Mouse (Mus musculus): ENCODE data around the gene Fermt3. TPM values are rescaled to one million over a fixed set of nuclear protein-coding genes. Genes with fewer than 3 reads are reported as not detected.

Fermt3 gene
- polyA plus RNA-seq, 1 experiment from 2014 or later = 7.6 TPM

DNA sequence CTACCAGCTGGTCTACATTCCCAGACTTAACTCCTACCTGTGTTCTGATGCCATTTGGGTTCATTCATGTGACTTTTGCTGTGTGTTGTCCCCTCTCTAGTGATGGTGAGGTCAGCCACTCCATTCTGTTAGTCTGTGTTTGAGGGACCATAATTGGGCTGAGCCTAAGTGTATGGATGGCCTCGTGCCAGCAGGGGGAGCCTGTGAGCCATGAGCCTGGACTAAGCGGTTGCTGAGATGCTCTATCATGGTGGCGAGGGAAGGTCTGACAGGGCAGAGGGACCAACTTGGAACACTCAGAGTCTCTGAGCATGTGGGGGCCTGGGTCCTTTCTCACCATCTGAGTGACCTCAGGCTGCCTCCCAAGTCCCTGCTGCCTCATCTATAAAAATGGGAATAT lies 45.3 kb upstream of the Fermt3 start:
- TF ChIP-seq EP300 (optimal IDR thresholded peaks at IDR 0.05) (no peak), CTCF (IDR thresholded peaks at IDR 0.05; ENCODE audit: low read depth) (peak; percentile 99)
- Histone ChIP-seq H3K36me3 (ENCODE audit: control insufficient read depth, insufficient read depth, low read length) (no peaks in the 10 kb centered on the region), H3K9me3 (ENCODE audit: control insufficient read depth, low read length) (no peaks in the 10 kb centered on the region), H3K4me1 (replicated peaks; ENCODE audit: control insufficient read depth, insufficient read depth) (peaks cover 3% of the 10 kb centered on the region), H3K4me3 (ENCODE audit: low read depth, low read length) (no peak overlapping the region), H3K27ac (replicated peaks) (no peak overlapping the region), H3K4me2 (replicated peaks; ENCODE audit: low read depth) (no peak overlapping the region), H3K27me3 (ENCODE audit: control insufficient read depth, insufficient read depth, low read length) (no peaks in the 10 kb centered on the region), H3K9ac (ENCODE audit: low read length) (no peak overlapping the region)
- ATAC-seq (ENCODE audit: low FRiP score, low TSS enrichment) = peak; percentile 62
- peak; percentile 85 for DNase-seq (ENCODE audit: low spot score)
- WGBS = 10% methylated on average over 3 of the region's 3 CpGs

DNA sequence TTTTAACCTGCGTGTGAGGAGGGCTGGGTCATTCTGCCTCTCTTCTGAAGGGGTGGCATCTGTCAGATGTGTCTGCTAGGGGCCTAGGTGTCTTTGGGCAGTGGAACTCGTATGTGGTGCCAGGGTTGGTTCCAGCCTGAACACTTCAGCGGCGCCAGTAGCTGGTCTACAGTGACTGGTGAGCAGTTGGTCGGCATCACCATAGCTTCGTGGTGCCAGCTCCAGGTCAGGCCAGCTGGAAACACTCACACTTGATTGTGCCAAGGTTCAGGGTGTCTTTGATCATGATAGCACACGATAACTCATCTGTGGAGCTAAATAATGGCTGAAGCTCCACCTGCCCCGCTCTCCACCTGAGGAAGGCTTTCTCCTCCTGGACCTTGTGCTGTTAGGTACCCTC lies 43.6 kb upstream of the Fermt3 start:
- peaks cover 3% of the 10 kb centered on the region for H3K4me1 ChIP-seq (replicated peaks; ENCODE audit: control insufficient read depth, insufficient read depth)
- H3K9me3 ChIP-seq (ENCODE audit: control insufficient read depth, low read length) = no peaks in the 10 kb centered on the region
- DNase-seq (ENCODE audit: low spot score) (no peak), ATAC-seq (ENCODE audit: low FRiP score, low TSS enrichment) (no peak)
- no peaks in the 10 kb centered on the region for H3K27me3 ChIP-seq (ENCODE audit: control insufficient read depth, insufficient read depth, low read length)
- no peak overlapping the region for H3K4me3 ChIP-seq (ENCODE audit: low read depth, low read length)
- TF ChIP-seq CTCF (IDR thresholded peaks at IDR 0.05; ENCODE audit: low read depth) = no peak
- no peak for TF ChIP-seq EP300 (optimal IDR thresholded peaks at IDR 0.05)
- whole genome bisulfite sequencing = 86% methylated on average over 8 of the region's 8 CpGs
- H3K36me3 ChIP-seq (ENCODE audit: control insufficient read depth, insufficient read depth, low read length) = no peaks in the 10 kb centered on the region
- no peak overlapping the region for H3K9ac ChIP-seq (ENCODE audit: low read length)
- no peak overlapping the region for H3K27ac ChIP-seq (replicated peaks)
- no peak overlapping the region for H3K4me2 ChIP-seq (replicated peaks; ENCODE audit: low read depth)

DNA sequence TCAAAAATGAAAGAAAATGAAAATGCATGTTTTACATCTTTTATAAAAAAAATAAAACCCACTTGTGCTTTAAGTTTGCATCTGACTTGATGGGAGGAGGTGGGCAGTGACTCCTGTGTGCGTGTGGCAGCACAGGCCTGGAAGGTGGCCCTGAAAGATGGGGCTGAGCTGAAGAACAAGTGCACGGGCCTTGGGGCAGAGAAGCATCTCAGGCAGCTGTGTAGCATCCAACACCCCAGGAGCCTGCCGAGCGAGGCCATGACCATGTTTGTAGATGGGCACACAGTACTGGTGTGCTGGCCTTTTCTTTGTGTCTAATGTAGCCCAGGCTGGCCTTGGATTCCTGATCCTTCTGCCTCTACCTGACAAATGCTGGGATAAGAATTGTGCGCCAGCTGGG lies 42.8 kb upstream of the Fermt3 start:
- WGBS = 87% methylated on average over 5 of the region's 5 CpGs
- Histone ChIP-seq H3K27me3 (ENCODE audit: control insufficient read depth, insufficient read depth, low read length) (no peaks in the 10 kb centered on the region), H3K4me1 (replicated peaks; ENCODE audit: control insufficient read depth, insufficient read depth) (peaks cover 3% of the 10 kb centered on the region), H3K27ac (replicated peaks) (no peak overlapping the region), H3K36me3 (ENCODE audit: control insufficient read depth, insufficient read depth, low read length) (no peaks in the 10 kb centered on the region), H3K9ac (ENCODE audit: low read length) (no peak overlapping the region), H3K4me2 (replicated peaks; ENCODE audit: low read depth) (no peak overlapping the region), H3K9me3 (ENCODE audit: control insufficient read depth, low read length) (no peaks in the 10 kb centered on the region), H3K4me3 (ENCODE audit: low read depth, low read length) (no peak overlapping the region)
- DNase-seq (ENCODE audit: low spot score) (no peak), ATAC-seq (ENCODE audit: low FRiP score, low TSS enrichment) (no peak)
- TF ChIP-seq CTCF (IDR thresholded peaks at IDR 0.05; ENCODE audit: low read depth) (no peak), EP300 (optimal IDR thresholded peaks at IDR 0.05) (no peak)

DNA sequence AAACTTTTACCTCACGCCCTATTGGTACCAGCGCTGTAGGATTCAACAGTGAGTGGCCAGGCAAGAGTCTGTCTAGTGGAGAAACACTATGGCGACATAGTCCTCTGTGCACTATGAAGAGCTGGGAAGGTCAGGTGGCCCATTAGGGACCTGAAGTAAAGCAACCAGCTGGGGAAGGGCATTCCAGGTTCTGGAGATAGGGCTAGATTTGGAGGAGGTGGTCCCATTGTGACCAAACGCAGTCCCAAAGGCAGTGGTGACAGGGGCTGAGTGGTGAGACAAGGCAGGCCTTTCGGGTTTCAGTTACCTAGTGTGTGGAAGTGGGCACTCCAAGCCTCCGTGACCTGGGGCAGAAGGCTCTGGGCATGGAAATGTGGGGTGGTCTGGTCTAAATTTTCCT lies 39.3 kb upstream of the Fermt3 start:
- no peak for TF ChIP-seq CTCF (IDR thresholded peaks at IDR 0.05; ENCODE audit: low read depth)
- WGBS = 70% methylated on average over 6 of the region's 6 CpGs
- Histone ChIP-seq H3K4me1 (replicated peaks; ENCODE audit: control insufficient read depth, insufficient read depth) (no peaks in the 10 kb centered on the region; the same call in 1 of the 2 replicates), H3K4me2 (replicated peaks; ENCODE audit: low read depth) (peak overlapping the region; percentile 100; the same call in 1 of the 2 replicates), H3K36me3 (ENCODE audit: control insufficient read depth, insufficient read depth, low read length) (no peaks in the 10 kb centered on the region), H3K9me3 (ENCODE audit: control insufficient read depth, low read length) (no peaks in the 10 kb centered on the region), H3K27me3 (ENCODE audit: control insufficient read depth, insufficient read depth, low read length) (no peaks in the 10 kb centered on the region), H3K9ac (ENCODE audit: low read length) (no peak overlapping the region), H3K27ac (replicated peaks) (peak overlapping the region; percentile 78; the same call in 1 of the 2 replicates), H3K4me3 (ENCODE audit: low read depth, low read length) (no peak overlapping the region)
- DNase-seq (ENCODE audit: low spot score) = no peak
- no peak for ATAC-seq (ENCODE audit: low FRiP score, low TSS enrichment)

DNA sequence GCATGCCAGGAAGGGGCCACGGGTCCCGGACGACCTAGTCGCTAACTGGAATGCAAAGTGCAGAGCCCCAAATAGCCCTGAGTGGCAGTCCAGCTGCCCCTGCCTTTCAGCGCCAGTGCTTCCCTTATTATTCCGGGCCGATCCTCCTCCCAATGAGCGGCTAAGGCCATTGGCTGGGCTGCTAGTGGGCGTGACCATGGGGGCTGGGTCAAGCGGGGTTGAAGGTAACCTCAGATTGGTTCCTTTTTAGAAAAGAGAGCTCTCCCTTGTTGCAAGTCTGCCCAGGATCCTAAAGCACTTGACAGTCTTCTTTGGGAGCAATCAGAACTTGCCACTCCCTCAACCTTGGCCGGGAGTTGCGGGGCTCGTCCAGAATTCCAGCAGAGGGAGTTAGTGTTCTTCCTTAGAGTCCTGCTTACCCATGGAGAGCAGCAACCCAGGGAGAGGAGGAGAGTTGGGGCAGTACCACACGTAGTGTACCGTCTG lies 38.5 kb upstream of the Fermt3 start:
- peak overlapping the region; percentile 78 for H3K27ac ChIP-seq (replicated peaks)
- no peaks in the 10 kb centered on the region for H3K36me3 ChIP-seq (ENCODE audit: control insufficient read depth, insufficient read depth, low read length)
- no peaks in the 10 kb centered on the region for H3K27me3 ChIP-seq (ENCODE audit: control insufficient read depth, insufficient read depth, low read length)
- H3K4me2 ChIP-seq (replicated peaks; ENCODE audit: low read depth) = peak overlapping the region; percentile 100
- no peaks in the 10 kb centered on the region; the same call in 1 of the 2 replicates for H3K4me1 ChIP-seq (replicated peaks; ENCODE audit: control insufficient read depth, insufficient read depth)
- ATAC-seq (ENCODE audit: low FRiP score, low TSS enrichment) (peak; percentile 80), DNase-seq (ENCODE audit: low spot score) (peak; percentile 91)
- under 1% methylated on average over 15 of the region's 15 CpGs for WGBS
- peak overlapping the region; percentile 64 for H3K4me3 ChIP-seq (ENCODE audit: low read depth, low read length)
- TF ChIP-seq CTCF (IDR thresholded peaks at IDR 0.05; ENCODE audit: low read depth) = peak; percentile 75
- TF ChIP-seq EP300 (optimal IDR thresholded peaks at IDR 0.05) = no peak
- H3K9ac ChIP-seq (ENCODE audit: low read length) = peak overlapping the region; percentile 70; the same call in 1 of the 2 replicates
- H3K9me3 ChIP-seq (ENCODE audit: control insufficient read depth, low read length) = no peaks in the 10 kb centered on the region

DNA sequence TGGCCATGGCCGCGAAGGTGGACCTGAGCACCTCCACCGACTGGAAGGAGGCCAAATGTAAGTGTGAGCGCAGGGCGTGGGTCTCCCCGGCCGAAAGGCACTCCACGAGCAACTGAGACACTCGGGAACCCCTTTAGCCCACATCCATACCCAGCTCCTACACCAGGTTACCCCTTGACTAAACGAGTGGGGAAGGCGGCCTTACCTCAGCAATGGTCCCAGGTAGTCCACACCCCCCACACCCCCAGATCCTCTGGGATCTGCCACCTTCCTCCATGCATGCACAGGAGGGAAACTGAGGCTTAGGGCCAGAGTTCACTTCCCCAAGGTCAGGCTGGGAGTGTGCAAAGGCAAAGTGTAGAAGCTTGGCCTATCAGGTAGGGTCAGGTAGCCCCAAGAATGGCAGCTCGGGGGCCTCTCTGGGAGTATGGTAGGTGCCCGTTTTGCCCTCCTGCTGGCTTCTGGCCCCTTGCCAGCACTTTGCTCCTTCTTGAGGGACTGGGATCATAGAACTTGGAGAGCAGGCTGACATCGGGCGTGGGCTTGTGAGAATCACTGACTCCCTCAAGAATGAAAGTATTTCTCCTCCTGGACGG lies 38.0 kb upstream of the Fermt3 start:
- TF ChIP-seq CTCF (IDR thresholded peaks at IDR 0.05; ENCODE audit: low read depth) = no peak
- TF ChIP-seq EP300 (optimal IDR thresholded peaks at IDR 0.05) = no peak
- Histone ChIP-seq H3K4me2 (replicated peaks; ENCODE audit: low read depth) (peak overlapping the region; percentile 100), H3K9ac (ENCODE audit: low read length) (peak overlapping the region; percentile 70), H3K36me3 (ENCODE audit: control insufficient read depth, insufficient read depth, low read length) (no peaks in the 10 kb centered on the region), H3K4me3 (ENCODE audit: low read depth, low read length) (peak overlapping the region; percentile 64), H3K4me1 (replicated peaks; ENCODE audit: control insufficient read depth, insufficient read depth) (no peaks in the 10 kb centered on the region; the same call in 1 of the 2 replicates), H3K27me3 (ENCODE audit: control insufficient read depth, insufficient read depth, low read length) (no peaks in the 10 kb centered on the region), H3K27ac (replicated peaks) (peak overlapping the region; percentile 78), H3K9me3 (ENCODE audit: control insufficient read depth, low read length) (no peaks in the 10 kb centered on the region)
- DNase-seq (ENCODE audit: low spot score) = peak; percentile 81
- ATAC-seq (ENCODE audit: low FRiP score, low TSS enrichment) = peak; percentile 20
- 2% methylated on average over 16 of the region's 16 CpGs for WGBS

Data from stomach, postnatal 0 days (tissue).